Mouse (Mus musculus) left cerebral cortex, adult 6 months (tissue): Measurements from ENCODE around the gene Olfr845. TPM values are rescaled to one million over a fixed set of nuclear protein-coding genes. Genes with fewer than 3 reads are reported as not detected.

Experiments used
- long read RNA-seq, 2 experiments: library from polyadenylated mRNA; unstranded; transcript quantifications; one replicate each; pipeline ENCODE4 v2.0.0; 2019 to 2020
- polyA plus RNA-seq: library from polyadenylated mRNA; unstranded; fragments of <200 nt; fragmentation: Nextera tagmentation; gene quantifications from 2 replicates; pipeline ENCODE4 v1.2.3, GENCODE M21; 2021

Gene Olfr845
- not detected in 2 replicates for polyA plus RNA-seq
- long read RNA-seq, experiment 1 = 0 reads
- long read RNA-seq, experiment 2 = 0 reads

GRCm38 (mm10) chr9:19336157-19336556 lies at the start of gene Olfr845:
TSS of gene Olfr845 (plus strand) at chr9:19336457.

GRCm38 (mm10) chr9:19316047-19316446 lies 20.2 kb upstream of the Olfr845 start, which contains the start of gene Olfr844:
TSS of gene Olfr844 (plus strand) at chr9:19316347.

GRCm38 (mm10) chr9:19363905-19364304 lies 27.6 kb downstream of the Olfr845 start, which contains the start of gene Olfr846:
TSS of gene Olfr846 (minus strand) at chr9:19364005.

GRCm38 (mm10) chr9:19378569-19378968 lies 42.3 kb downstream of the Olfr845 start, which contains the start of gene Olfr847:
TSS of gene Olfr847 (minus strand) at chr9:19378669.

Other genes with a start within 250 kb of the Olfr845 start
- gene Olfr836, start 216.1 kb upstream of the Olfr845 start, polyA plus RNA-seq = not detected in 2 replicates
- gene Olfr837, start 200.1 kb upstream of the Olfr845 start, polyA plus RNA-seq = not detected in 2 replicates
- not detected in 2 replicates for gene Olfr839-ps1, start 159.1 kb upstream of the Olfr845 start, polyA plus RNA-seq
- not detected in 2 replicates for gene Olfr843, start 84.5 kb upstream of the Olfr845 start, polyA plus RNA-seq
- gene Olfr844, start 20.1 kb upstream of the Olfr845 start, polyA plus RNA-seq = not detected in 2 replicates
- gene Olfr846, start 27.5 kb downstream of the Olfr845 start, polyA plus RNA-seq = not detected in 2 replicates
- not detected in 2 replicates for gene Olfr847, start 42.2 kb downstream of the Olfr845 start, polyA plus RNA-seq
- gene Olfr849, start 103.8 kb downstream of the Olfr845 start, polyA plus RNA-seq = not detected in 2 replicates
- gene Olfr850, start 141.8 kb downstream of the Olfr845 start, polyA plus RNA-seq = not detected in 2 replicates
- gene Olfr851, start 156.8 kb downstream of the Olfr845 start, polyA plus RNA-seq = not detected in 2 replicates
- not detected in 2 replicates for gene Olfr853, start 204.6 kb downstream of the Olfr845 start, polyA plus RNA-seq
- not detected in 2 replicates for gene Olfr854, start 230.9 kb downstream of the Olfr845 start, polyA plus RNA-seq
- gene Olfr855, start 246.2 kb downstream of the Olfr845 start, polyA plus RNA-seq = not detected in 2 replicates